Mouse (Mus musculus): ENCODE measurements around the gene Cxcl16. TPM values are rescaled to one million over a fixed set of nuclear protein-coding genes. Genes with fewer than 3 reads are reported as not detected.

Cxcl16 gene
- 45.1 and 52.3 TPM in 2 replicates for polyA plus RNA-seq (2015; fragmentation: Nextera tagmentation; extraction: Ambion mirVana)

DNA sequence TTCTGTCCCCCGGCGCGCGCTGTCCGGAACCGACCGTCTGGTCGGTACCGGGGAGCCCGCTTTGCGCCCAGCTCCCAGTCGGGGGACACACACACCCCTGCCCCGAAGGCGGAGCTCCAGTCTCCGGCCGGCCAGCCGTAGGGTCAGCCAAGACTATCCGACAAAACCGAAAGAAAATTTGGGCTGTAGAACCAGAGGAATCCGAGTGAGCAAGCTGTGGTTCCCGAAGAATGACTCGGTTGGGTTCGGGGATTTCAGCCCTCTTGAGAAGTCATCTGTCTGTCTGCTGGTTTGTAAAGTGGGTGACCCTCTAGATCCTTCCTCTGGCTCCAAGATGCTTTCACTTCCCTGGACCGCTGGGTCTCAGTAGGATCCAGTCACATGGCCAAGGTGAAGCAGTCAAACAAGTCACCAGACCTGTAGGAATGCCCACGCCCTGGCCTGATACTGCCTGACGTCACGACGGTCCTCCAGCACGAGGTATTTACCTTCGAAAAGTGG lies at the start of gene Cxcl16:
Gene Cxcl16, minus strand, starts transcription at position 384 of the 501 bp plus-strand sequence.
- Histone ChIP-seq H3K9ac (replicated peaks; ENCODE audit: low read depth) (peak within 1 kb of the TSS; percentile 83), H3K4me2 (replicated peaks; ENCODE audit: low read depth, low read length) (peak within 1 kb of the TSS; percentile 80), H3K4me1 (ENCODE audit: insufficient read depth, low read depth, low read length) (no peaks in the 10 kb centered on the region), H3K4me3 (ENCODE audit: low read depth, low read length) (peak within 1 kb of the TSS; percentile 80), H3K27me3 (replicated peaks; ENCODE audit: insufficient read depth, low read length) (no peaks in the 10 kb centered on the region), H3K9me3 (ENCODE audit: low read length) (no peaks in the 10 kb centered on the region), H3K36me3 (ENCODE audit: insufficient read depth, low read length) (peaks cover 8% of the 10 kb centered on the region; the same call in 1 of the 2 replicates), H3K27ac (ENCODE audit: low read length) (peak within 1 kb of the TSS; percentile 91)
- ATAC-seq (peak; percentile 96), DNase-seq (ENCODE audit: low spot score) (peak; percentile 94)
- TF ChIP-seq EP300 (IDR thresholded peaks at IDR 0.05), result peak; percentile 47; the same call in 1 of the 2 replicates
- TF ChIP-seq CTCF (IDR thresholded peaks at IDR 0.05), result no peak
- WGBS, result 6% methylated on average over 30 of the region's 30 CpGs

DNA sequence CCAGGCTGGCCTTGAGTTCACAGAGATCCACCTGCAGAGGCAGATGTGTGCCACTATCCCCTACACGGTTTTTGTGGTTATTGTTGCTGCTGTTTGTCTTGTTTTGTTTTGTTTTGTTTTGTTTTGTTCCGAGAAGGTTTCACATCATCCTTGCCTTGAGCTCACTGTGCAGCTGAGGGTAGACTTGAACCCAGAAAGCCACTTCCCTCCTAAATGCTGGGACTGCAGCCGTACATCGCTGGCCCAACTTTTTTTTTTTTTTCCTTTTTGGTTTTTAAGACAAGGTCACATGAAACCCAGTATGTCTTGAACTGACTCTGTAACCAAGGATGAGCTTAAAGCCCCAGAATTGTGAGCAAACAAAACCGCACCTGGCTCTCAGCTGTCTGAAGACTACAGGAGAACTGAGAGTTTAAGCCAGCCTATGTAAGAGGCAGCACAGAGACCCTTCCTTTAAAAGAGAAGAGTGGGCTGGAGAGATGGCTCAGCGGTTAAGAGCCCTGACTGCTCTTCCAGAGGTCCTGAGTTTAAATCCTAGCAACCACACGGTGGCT lies 47.3 kb upstream of the Cxcl16 start:
- H3K27me3 ChIP-seq (replicated peaks; ENCODE audit: insufficient read depth, low read length), result no peaks in the 10 kb centered on the region
- H3K4me1 ChIP-seq (ENCODE audit: insufficient read depth, low read depth, low read length), result no peaks in the 10 kb centered on the region
- no peak overlapping the region for H3K9ac ChIP-seq (replicated peaks; ENCODE audit: low read depth)
- no peak for DNase-seq (ENCODE audit: low spot score)
- TF ChIP-seq EP300 (IDR thresholded peaks at IDR 0.05), result no peak
- TF ChIP-seq CTCF (IDR thresholded peaks at IDR 0.05), result no peak
- no peak overlapping the region for H3K4me2 ChIP-seq (replicated peaks; ENCODE audit: low read depth, low read length)
- no peak overlapping the region for H3K27ac ChIP-seq (ENCODE audit: low read length)
- H3K9me3 ChIP-seq (ENCODE audit: low read length), result no peaks in the 10 kb centered on the region
- H3K4me3 ChIP-seq (ENCODE audit: low read depth, low read length), result no peak overlapping the region
- 64% methylated on average over 7 of the region's 7 CpGs for WGBS
- ATAC-seq, result no peak
- no peaks in the 10 kb centered on the region for H3K36me3 ChIP-seq (ENCODE audit: insufficient read depth, low read length)

DNA sequence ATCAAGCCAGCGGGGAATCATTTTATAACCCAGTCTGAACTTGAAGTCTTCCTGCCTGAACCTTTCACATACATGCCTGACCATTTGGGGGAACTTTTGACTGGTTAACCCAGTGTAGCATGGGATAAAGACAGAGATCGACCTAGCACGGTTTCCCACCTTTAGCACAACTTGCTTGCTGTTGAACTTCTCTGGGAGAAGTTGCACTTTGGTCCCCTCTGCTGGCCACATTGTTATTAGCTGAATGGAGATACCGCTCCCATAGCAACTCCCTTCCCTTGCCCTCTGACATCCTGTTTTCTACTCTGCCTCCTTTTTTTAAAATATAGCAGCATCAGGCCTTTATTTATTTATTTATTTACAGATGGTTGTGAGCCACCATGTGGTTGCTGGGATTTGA lies 46.6 kb upstream of the Cxcl16 start:
- H3K9me3 ChIP-seq (ENCODE audit: low read length), result no peaks in the 10 kb centered on the region
- H3K4me1 ChIP-seq (ENCODE audit: insufficient read depth, low read depth, low read length), result no peaks in the 10 kb centered on the region
- H3K27ac ChIP-seq (ENCODE audit: low read length), result no peak overlapping the region
- H3K4me2 ChIP-seq (replicated peaks; ENCODE audit: low read depth, low read length), result 0 out of 2 replicates have a peak overlapping the region, but pooled peaks have one; percentile 17
- H3K4me3 ChIP-seq (ENCODE audit: low read depth, low read length), result no peak overlapping the region
- no peaks in the 10 kb centered on the region for H3K36me3 ChIP-seq (ENCODE audit: insufficient read depth, low read length)
- peak; percentile 85 for DNase-seq (ENCODE audit: low spot score)
- TF ChIP-seq EP300 (IDR thresholded peaks at IDR 0.05) (no peak), CTCF (IDR thresholded peaks at IDR 0.05) (peak; percentile 87)
- H3K27me3 ChIP-seq (replicated peaks; ENCODE audit: insufficient read depth, low read length), result no peaks in the 10 kb centered on the region
- 13% methylated on average over 4 of the region's 4 CpGs for WGBS
- ATAC-seq, result peak; percentile 59
- no peak overlapping the region for H3K9ac ChIP-seq (replicated peaks; ENCODE audit: low read depth)

DNA sequence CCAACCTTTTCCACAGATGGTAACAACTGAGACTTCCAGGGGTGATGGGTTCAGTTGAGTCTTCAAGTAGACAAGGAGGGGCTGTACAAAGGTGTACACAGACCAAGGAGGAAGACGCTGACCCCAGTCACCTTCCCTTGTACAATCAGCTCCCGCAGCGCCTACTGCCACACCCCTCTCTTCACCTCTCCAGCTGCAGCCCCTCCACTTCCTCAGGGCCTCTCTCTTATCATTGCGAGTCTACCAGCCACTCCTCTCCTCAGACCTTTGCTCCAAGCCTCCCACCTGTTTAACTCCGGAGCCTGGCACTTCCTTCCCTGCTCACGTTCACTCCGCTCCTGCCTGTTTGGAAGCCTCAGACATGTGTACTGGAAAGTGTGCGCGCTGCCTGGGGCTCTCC lies 45.2 kb upstream of the Cxcl16 start, which contains the start of gene Tm4sf5:
Gene Tm4sf5, plus strand, starts transcription at position 275 of the 400 bp plus-strand sequence.
- Histone ChIP-seq H3K9me3 (ENCODE audit: low read length) (no peaks in the 10 kb centered on the region), H3K27me3 (replicated peaks; ENCODE audit: insufficient read depth, low read length) (no peaks in the 10 kb centered on the region), H3K9ac (replicated peaks; ENCODE audit: low read depth) (no peak within 1 kb of the TSS), H3K27ac (ENCODE audit: low read length) (no peak within 1 kb of the TSS), H3K4me2 (replicated peaks; ENCODE audit: low read depth, low read length) (no peak within 1 kb of the TSS), H3K4me3 (ENCODE audit: low read depth, low read length) (no peak within 1 kb of the TSS), H3K4me1 (ENCODE audit: insufficient read depth, low read depth, low read length) (no peaks in the 10 kb centered on the region), H3K36me3 (ENCODE audit: insufficient read depth, low read length) (no peaks in the 10 kb centered on the region)
- ATAC-seq (no peak), DNase-seq (ENCODE audit: low spot score) (no peak)
- TF ChIP-seq EP300 (IDR thresholded peaks at IDR 0.05) (no peak), CTCF (IDR thresholded peaks at IDR 0.05) (no peak)
- WGBS, result 32% methylated on average over 9 of the region's 9 CpGs

DNA sequence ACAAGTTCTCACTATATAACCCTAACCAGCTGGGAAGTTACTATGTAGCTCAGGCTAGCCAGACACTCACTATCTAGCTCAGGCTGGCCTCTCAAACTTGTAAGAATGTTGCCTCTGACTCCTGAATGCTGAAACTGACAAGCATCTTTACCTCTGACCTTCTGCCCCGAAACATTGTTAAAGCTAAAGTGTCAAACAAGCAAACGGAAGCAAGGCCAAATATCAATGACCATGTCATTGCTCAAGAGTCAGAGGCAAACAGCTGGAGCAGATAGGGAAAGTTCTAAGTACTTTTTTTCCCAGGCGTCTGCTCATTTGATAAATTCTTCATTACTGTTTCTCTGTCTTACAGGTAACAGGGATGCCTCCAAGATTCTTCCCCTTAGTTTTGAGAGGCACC lies 42.2 kb upstream of the Cxcl16 start:
- Histone ChIP-seq H3K9ac (replicated peaks; ENCODE audit: low read depth) (no peak overlapping the region), H3K4me2 (replicated peaks; ENCODE audit: low read depth, low read length) (no peak overlapping the region), H3K4me1 (ENCODE audit: insufficient read depth, low read depth, low read length) (no peaks in the 10 kb centered on the region), H3K27ac (ENCODE audit: low read length) (no peak overlapping the region), H3K36me3 (ENCODE audit: insufficient read depth, low read length) (no peaks in the 10 kb centered on the region), H3K9me3 (ENCODE audit: low read length) (no peaks in the 10 kb centered on the region), H3K4me3 (ENCODE audit: low read depth, low read length) (no peak overlapping the region), H3K27me3 (replicated peaks; ENCODE audit: insufficient read depth, low read length) (no peaks in the 10 kb centered on the region)
- TF ChIP-seq CTCF (IDR thresholded peaks at IDR 0.05) (no peak), EP300 (IDR thresholded peaks at IDR 0.05) (no peak)
- DNase-seq (ENCODE audit: low spot score) (no peak), ATAC-seq (no peak)
- 36% methylated on average over 3 of the region's 3 CpGs for WGBS

DNA sequence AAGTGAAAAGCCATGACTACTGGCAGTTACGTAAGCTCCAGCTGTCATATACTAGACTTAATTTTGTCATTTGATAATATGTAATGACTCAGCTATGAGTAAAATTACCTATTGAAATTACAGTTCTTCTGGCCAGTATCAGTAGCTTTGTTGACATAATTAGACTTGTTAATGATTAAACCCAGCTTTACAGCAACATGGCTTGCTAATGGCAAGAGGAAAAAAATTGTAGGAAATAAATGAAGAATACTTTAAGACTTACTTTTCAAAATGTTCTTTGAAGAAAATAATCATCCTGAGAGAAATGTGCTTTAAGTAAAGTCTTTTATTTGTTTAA lies 40.7 kb upstream of the Cxcl16 start:
- no peaks in the 10 kb centered on the region for H3K36me3 ChIP-seq (ENCODE audit: insufficient read depth, low read length)
- H3K9me3 ChIP-seq (ENCODE audit: low read length), result no peaks in the 10 kb centered on the region
- H3K9ac ChIP-seq (replicated peaks; ENCODE audit: low read depth), result no peak overlapping the region
- DNase-seq (ENCODE audit: low spot score) (no peak), ATAC-seq (no peak)
- no peaks in the 10 kb centered on the region for H3K27me3 ChIP-seq (replicated peaks; ENCODE audit: insufficient read depth, low read length)
- 67% methylated on average over 1 of the region's 1 CpGs for WGBS
- H3K4me3 ChIP-seq (ENCODE audit: low read depth, low read length), result no peak overlapping the region
- H3K27ac ChIP-seq (ENCODE audit: low read length), result no peak overlapping the region
- TF ChIP-seq CTCF (IDR thresholded peaks at IDR 0.05) (no peak), EP300 (IDR thresholded peaks at IDR 0.05) (no peak)
- no peaks in the 10 kb centered on the region for H3K4me1 ChIP-seq (ENCODE audit: insufficient read depth, low read depth, low read length)
- H3K4me2 ChIP-seq (replicated peaks; ENCODE audit: low read depth, low read length), result no peak overlapping the region
